Mouse (Mus musculus): ENCODE measurements around the gene Dcaf4. TPM values are rescaled to one million over a fixed set of nuclear protein-coding genes. Genes with fewer than 3 reads are reported as not detected.

Gene Dcaf4
- polyA plus RNA-seq, 1 experiment from 2014 or later = 8.0 TPM

DNA sequence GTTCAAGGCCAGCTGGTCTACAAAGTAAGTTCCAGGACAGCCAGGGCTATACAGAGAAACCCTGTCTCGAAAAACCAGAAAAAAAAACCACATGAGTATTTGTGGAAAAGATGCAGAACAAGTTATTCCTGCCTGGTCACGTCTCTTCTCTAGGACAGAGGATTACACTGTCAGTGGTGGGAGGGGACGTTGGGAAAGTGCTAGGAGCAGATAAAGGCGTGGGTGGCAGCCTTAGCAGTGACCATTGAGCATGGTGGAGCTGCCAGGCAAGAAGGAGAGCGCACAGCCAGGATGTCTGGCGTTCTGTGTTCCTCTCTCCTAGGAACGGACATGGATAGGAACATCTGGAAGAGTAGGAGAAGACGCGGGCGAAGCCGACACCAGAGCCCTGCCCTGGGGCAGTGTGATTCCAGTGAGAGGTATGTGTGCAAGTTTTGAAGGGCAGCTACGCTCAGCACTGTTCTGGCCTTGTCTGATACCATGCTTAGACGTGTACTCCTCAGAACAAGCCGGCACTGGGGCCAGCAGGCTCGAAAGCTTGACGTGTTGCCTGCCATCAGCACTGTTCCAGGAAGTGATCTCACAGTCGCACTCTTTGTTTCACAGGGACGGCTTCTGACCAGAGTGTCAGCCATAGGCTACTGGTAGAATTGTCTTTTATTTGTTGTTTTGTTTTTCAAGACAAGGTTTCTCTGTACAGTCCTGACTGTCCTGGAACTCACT is 5.7 kb downstream of the Dcaf4 start:
- peak overlapping the region; percentile 54 for H3K4me2 ChIP-seq (ENCODE audit: low read depth, low read length)
- DNase-seq = peak; percentile 33
- peak overlapping the region; percentile 66 for H3K27ac ChIP-seq (ENCODE audit: low read depth)

GRCm38 (mm10) chr12:83527816-83528215 is 7.5 kb downstream of the Dcaf4 start:
- no peaks in the 10 kb centered on the region for H3K9me3 ChIP-seq (ENCODE audit: low read length)
- H3K4me1 ChIP-seq (ENCODE audit: insufficient read depth) = peaks cover 11% of the 10 kb centered on the region
- no peak overlapping the region for H3K27ac ChIP-seq (ENCODE audit: low read depth)
- no peak for DNase-seq
- no peak overlapping the region for H3K4me3 ChIP-seq (ENCODE audit: low read depth, low read length)
- TF ChIP-seq CTCF (IDR thresholded peaks at IDR 0.05; ENCODE audit: low read depth) (no peak), EP300 (IDR thresholded peaks at IDR 0.05; ENCODE audit: low read depth) (no peak)
- no peak overlapping the region for H3K9ac ChIP-seq (replicated peaks)
- H3K4me2 ChIP-seq (ENCODE audit: low read depth, low read length) = no peak overlapping the region
- H3K27me3 ChIP-seq (ENCODE audit: insufficient read depth, low read length) = no peaks in the 10 kb centered on the region
- 85% methylated on average over 6 of the region's 6 CpGs for WGBS (ENCODE audit: insufficient replicate concordance)
- H3K36me3 ChIP-seq (replicated peaks; ENCODE audit: insufficient read depth, low read length) = peaks cover 2% of the 10 kb centered on the region; the same call in 1 of the 2 replicates
- no peak for ATAC-seq

More for the DNA sequence above, 5.7 kb downstream of the Dcaf4 start:
- Histone ChIP-seq H3K4me1 (ENCODE audit: insufficient read depth) (peaks cover 16% of the 10 kb centered on the region), H3K27me3 (ENCODE audit: insufficient read depth, low read length) (no peaks in the 10 kb centered on the region), H3K9ac (replicated peaks) (peak overlapping the region; percentile 51; the same call in 1 of the 2 replicates), H3K36me3 (replicated peaks; ENCODE audit: insufficient read depth, low read length) (peaks cover 2% of the 10 kb centered on the region; the same call in 1 of the 2 replicates), H3K4me3 (ENCODE audit: low read depth, low read length) (peak overlapping the region; percentile 32), H3K9me3 (ENCODE audit: low read length) (no peaks in the 10 kb centered on the region)
- TF ChIP-seq CTCF (IDR thresholded peaks at IDR 0.05; ENCODE audit: low read depth) (no peak), EP300 (IDR thresholded peaks at IDR 0.05; ENCODE audit: low read depth) (no peak)
- WGBS (ENCODE audit: insufficient replicate concordance) = 58% methylated on average over 18 of the region's 18 CpGs
- ATAC-seq = peak; percentile 85

DNA sequence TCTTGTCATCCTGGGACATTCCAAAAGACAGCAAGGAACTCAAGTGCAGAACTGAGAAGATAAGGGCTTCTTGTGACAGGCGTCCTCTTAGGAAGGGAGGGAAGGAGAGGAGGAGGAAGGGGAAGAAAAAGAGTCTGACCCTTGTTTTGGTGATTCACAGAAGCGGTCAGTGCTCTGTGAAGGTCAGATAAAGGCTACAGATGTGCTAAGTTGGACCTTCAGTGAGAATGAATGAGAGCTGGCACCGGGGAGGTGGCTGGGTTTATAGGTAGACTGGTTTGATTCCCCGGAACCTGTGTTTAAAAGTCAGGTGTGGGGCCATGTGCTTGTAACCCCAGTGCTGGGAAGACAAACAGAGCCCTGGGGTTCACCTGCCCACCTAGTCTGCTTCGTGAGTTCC is 8.4 kb downstream of the Dcaf4 start:
- H3K36me3 ChIP-seq (replicated peaks; ENCODE audit: insufficient read depth, low read length) = peaks cover 2% of the 10 kb centered on the region
- H3K4me3 ChIP-seq (ENCODE audit: low read depth, low read length) = no peak overlapping the region
- H3K4me1 ChIP-seq (ENCODE audit: insufficient read depth) = peaks cover 11% of the 10 kb centered on the region
- no peak overlapping the region for H3K4me2 ChIP-seq (ENCODE audit: low read depth, low read length)
- no peak overlapping the region for H3K9ac ChIP-seq (replicated peaks)
- DNase-seq (no peak), ATAC-seq (no peak)
- WGBS (ENCODE audit: insufficient replicate concordance) = 80% methylated on average over 5 of the region's 5 CpGs
- H3K27ac ChIP-seq (ENCODE audit: low read depth) = no peak overlapping the region
- no peaks in the 10 kb centered on the region for H3K27me3 ChIP-seq (ENCODE audit: insufficient read depth, low read length)
- H3K9me3 ChIP-seq (ENCODE audit: low read length) = no peaks in the 10 kb centered on the region
- TF ChIP-seq EP300 (IDR thresholded peaks at IDR 0.05; ENCODE audit: low read depth) (no peak), CTCF (IDR thresholded peaks at IDR 0.05; ENCODE audit: low read depth) (no peak)

DNA sequence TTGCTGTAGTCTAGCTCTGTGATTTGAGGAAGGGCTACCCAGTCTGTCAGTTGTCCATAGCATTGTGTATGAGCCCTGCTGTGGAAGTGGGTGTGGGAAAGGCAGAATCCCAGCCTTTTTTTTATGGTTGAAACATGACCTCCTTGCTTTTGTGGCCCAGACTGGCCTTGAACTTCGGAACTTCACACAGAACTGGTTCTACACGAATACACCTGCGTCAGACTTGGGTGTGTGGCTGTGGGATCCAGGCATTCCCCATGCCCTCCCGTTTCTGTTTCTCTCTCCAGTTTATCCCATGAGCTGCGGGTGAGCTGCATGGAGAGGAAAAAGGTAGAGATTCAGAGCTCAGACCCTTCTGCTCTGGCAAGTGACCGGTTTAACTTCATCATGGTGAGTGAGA is 11.7 kb downstream of the Dcaf4 start:
- 81% methylated on average over 6 of the region's 6 CpGs for WGBS (ENCODE audit: insufficient replicate concordance)
- Histone ChIP-seq H3K4me2 (ENCODE audit: low read depth, low read length) (no peak overlapping the region), H3K4me3 (ENCODE audit: low read depth, low read length) (no peak overlapping the region), H3K36me3 (replicated peaks; ENCODE audit: insufficient read depth, low read length) (peaks cover 11% of the 10 kb centered on the region), H3K27me3 (ENCODE audit: insufficient read depth, low read length) (no peaks in the 10 kb centered on the region), H3K4me1 (ENCODE audit: insufficient read depth) (no peaks in the 10 kb centered on the region), H3K9ac (replicated peaks) (no peak overlapping the region), H3K27ac (ENCODE audit: low read depth) (no peak overlapping the region), H3K9me3 (ENCODE audit: low read length) (no peaks in the 10 kb centered on the region)
- ATAC-seq (peak; percentile 33; the same call in 1 of the 2 replicates), DNase-seq (no peak)
- TF ChIP-seq CTCF (IDR thresholded peaks at IDR 0.05; ENCODE audit: low read depth) = no peak
- TF ChIP-seq EP300 (IDR thresholded peaks at IDR 0.05; ENCODE audit: low read depth) = no peak

DNA sequence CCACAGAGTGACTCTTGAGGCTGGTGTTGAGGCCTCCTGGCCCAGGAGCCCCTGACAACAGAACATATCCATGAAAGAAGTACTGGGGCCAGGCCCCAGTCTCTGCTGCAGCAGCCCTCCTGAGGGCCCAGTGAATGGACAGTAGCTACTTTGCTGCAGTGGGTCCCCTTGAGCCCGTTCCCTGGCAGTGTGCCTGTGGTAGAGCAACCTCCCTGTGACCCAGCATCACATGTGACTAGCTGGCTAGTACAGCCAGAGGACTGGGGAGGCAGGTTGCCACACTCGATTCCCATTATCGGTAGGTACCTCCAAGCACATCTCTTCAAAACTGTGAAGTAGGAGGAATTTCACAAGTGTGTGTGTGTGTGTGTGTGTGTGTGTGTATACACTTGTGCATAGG is 12.7 kb downstream of the Dcaf4 start:
- 90% methylated on average over 3 of the region's 3 CpGs for WGBS (ENCODE audit: insufficient replicate concordance)
- DNase-seq (no peak), ATAC-seq (no peak)
- Histone ChIP-seq H3K4me2 (ENCODE audit: low read depth, low read length) (no peak overlapping the region), H3K9me3 (ENCODE audit: low read length) (no peaks in the 10 kb centered on the region), H3K9ac (replicated peaks) (no peak overlapping the region), H3K36me3 (replicated peaks; ENCODE audit: insufficient read depth, low read length) (peaks cover 20% of the 10 kb centered on the region), H3K4me3 (ENCODE audit: low read depth, low read length) (no peak overlapping the region), H3K27me3 (ENCODE audit: insufficient read depth, low read length) (no peaks in the 10 kb centered on the region), H3K27ac (ENCODE audit: low read depth) (no peak overlapping the region), H3K4me1 (ENCODE audit: insufficient read depth) (no peaks in the 10 kb centered on the region)
- TF ChIP-seq CTCF (IDR thresholded peaks at IDR 0.05; ENCODE audit: low read depth) (no peak), EP300 (IDR thresholded peaks at IDR 0.05; ENCODE audit: low read depth) (no peak)

DNA sequence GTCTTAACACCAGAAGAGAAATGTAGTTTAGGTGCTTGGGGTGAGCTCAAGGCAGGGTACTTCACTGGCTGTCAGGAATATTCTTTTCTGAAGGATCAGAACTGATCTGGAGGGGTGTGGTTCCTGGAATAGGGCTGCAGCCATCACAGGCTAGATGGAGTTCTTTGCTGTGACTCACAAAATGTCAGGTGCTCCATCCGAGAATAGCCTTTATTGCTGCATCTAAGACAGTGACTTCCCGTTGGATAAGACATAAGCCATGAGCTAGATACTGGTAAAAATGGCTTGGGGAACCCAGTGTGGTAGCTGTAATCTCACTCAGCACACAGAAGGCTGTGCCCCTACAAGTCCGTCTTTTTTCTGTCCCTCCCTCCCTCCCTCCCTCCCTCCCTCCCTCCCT is 13.9 kb downstream of the Dcaf4 start:
- H3K36me3 ChIP-seq (replicated peaks; ENCODE audit: insufficient read depth, low read length) = peaks cover 19% of the 10 kb centered on the region
- H3K27ac ChIP-seq (ENCODE audit: low read depth) = no peak overlapping the region
- ATAC-seq = no peak
- no peak for TF ChIP-seq EP300 (IDR thresholded peaks at IDR 0.05; ENCODE audit: low read depth)
- no peak for TF ChIP-seq CTCF (IDR thresholded peaks at IDR 0.05; ENCODE audit: low read depth)
- 74% methylated on average over 3 of the region's 3 CpGs for WGBS (ENCODE audit: insufficient replicate concordance)
- H3K27me3 ChIP-seq (ENCODE audit: insufficient read depth, low read length) = no peaks in the 10 kb centered on the region
- H3K9ac ChIP-seq (replicated peaks) = no peak overlapping the region
- no peaks in the 10 kb centered on the region for H3K9me3 ChIP-seq (ENCODE audit: low read length)
- no peaks in the 10 kb centered on the region for H3K4me1 ChIP-seq (ENCODE audit: insufficient read depth)
- no peak for DNase-seq
- H3K4me3 ChIP-seq (ENCODE audit: low read depth, low read length) = no peak overlapping the region
- H3K4me2 ChIP-seq (ENCODE audit: low read depth, low read length) = no peak overlapping the region
